Mouse (Mus musculus): ENCODE results near the gene Aifm3. TPM values are rescaled to one million over a fixed set of nuclear protein-coding genes. Genes with fewer than 3 reads are reported as not detected.
"Not testable (repeated sequence)": the region's sequence is repeated elsewhere in the genome, so short reads cannot be mapped to it uniquely, and the experiment has no call there.

Aifm3 gene
- polyA plus RNA-seq, 1 experiment = not detected

GRCm38 (mm10) chr16:17530640-17531288, 41.4 kb downstream of the Aifm3 start, which contains the start of gene Thap7:
Gene Thap7 (minus strand): TSS chr16:17531136.
- Histone ChIP-seq H3K4me1 (ENCODE audit: control insufficient read depth) (peaks cover 28% of the 10 kb centered on the region), H3K27me3 (ENCODE audit: control insufficient read depth) (no peaks in the 10 kb centered on the region), H3K9me3 (ENCODE audit: control insufficient read depth, low read length) (no peaks in the 10 kb centered on the region), H3K4me3 (replicated peaks) (peak within 1 kb of the TSS; percentile 72), H3K36me3 (ENCODE audit: control insufficient read depth) (peaks cover 38% of the 10 kb centered on the region)
- TF ChIP-seq TAL1 (IDR thresholded peaks at IDR 0.05; ENCODE audit: low read length) = no peak

- H3K4me3 ChIP-seq (replicated peaks) = no peak overlapping the region
- H3K9me3 ChIP-seq (ENCODE audit: control insufficient read depth, low read length) = peaks cover 2% of the 10 kb centered on the region; the same call in 1 of the 2 replicates
- no peak for TF ChIP-seq GATA1 (IDR thresholded peaks at IDR 0.05; ENCODE audit: low read length)
- no peak for TF ChIP-seq TAL1 (IDR thresholded peaks at IDR 0.05; ENCODE audit: low read length)
- H3K27me3 ChIP-seq (ENCODE audit: control insufficient read depth) = peaks cover 3% of the 10 kb centered on the region; the same call in 1 of the 2 replicates
- H3K4me1 ChIP-seq (ENCODE audit: control insufficient read depth) = peaks cover 28% of the 10 kb centered on the region
- peaks cover 23% of the 10 kb centered on the region for H3K36me3 ChIP-seq (ENCODE audit: control insufficient read depth)
Observed at GRCm38 (mm10) chr16:17532271-17532670, 42.9 kb downstream of the Aifm3 start.

- Histone ChIP-seq H3K4me1 (ENCODE audit: control insufficient read depth) (peaks cover 28% of the 10 kb centered on the region), H3K4me3 (replicated peaks) (no peak overlapping the region), H3K9me3 (ENCODE audit: control insufficient read depth, low read length) (peaks cover 2% of the 10 kb centered on the region; the same call in 1 of the 2 replicates), H3K36me3 (ENCODE audit: control insufficient read depth) (peaks cover 18% of the 10 kb centered on the region), H3K27me3 (ENCODE audit: control insufficient read depth) (peaks cover 3% of the 10 kb centered on the region; the same call in 1 of the 2 replicates)
- TF ChIP-seq TAL1 (IDR thresholded peaks at IDR 0.05; ENCODE audit: low read length) (no peak), GATA1 (IDR thresholded peaks at IDR 0.05; ENCODE audit: low read length) (no peak)
Observed at GRCm38 (mm10) chr16:17532676-17533329, 43.4 kb downstream of the Aifm3 start.

- H3K27me3 ChIP-seq (ENCODE audit: control insufficient read depth) = peaks cover 15% of the 10 kb centered on the region
- no peak overlapping the region for H3K4me3 ChIP-seq (replicated peaks)
- H3K9me3 ChIP-seq (ENCODE audit: control insufficient read depth, low read length) = peaks cover 2% of the 10 kb centered on the region; the same call in 1 of the 2 replicates
- TF ChIP-seq GATA1 (IDR thresholded peaks at IDR 0.05; ENCODE audit: low read length) (no peak), TAL1 (IDR thresholded peaks at IDR 0.05; ENCODE audit: low read length) (no peak)
- peaks cover 5% of the 10 kb centered on the region for H3K4me1 ChIP-seq (ENCODE audit: control insufficient read depth)
- no peaks in the 10 kb centered on the region for H3K36me3 ChIP-seq (ENCODE audit: control insufficient read depth)
Observed at GRCm38 (mm10) chr16:17536584-17536983, 47.2 kb downstream of the Aifm3 start.

- H3K4me1 ChIP-seq (ENCODE audit: control insufficient read depth) = no peaks in the 10 kb centered on the region
- H3K36me3 ChIP-seq (ENCODE audit: control insufficient read depth) = no peaks in the 10 kb centered on the region
- no peak overlapping the region for H3K4me3 ChIP-seq (replicated peaks)
- peaks cover 28% of the 10 kb centered on the region for H3K27me3 ChIP-seq (ENCODE audit: control insufficient read depth)
- TF ChIP-seq GATA1 (IDR thresholded peaks at IDR 0.05; ENCODE audit: low read length) (no peak), TAL1 (IDR thresholded peaks at IDR 0.05; ENCODE audit: low read length) (no peak)
- peaks cover 2% of the 10 kb centered on the region; the same call in 1 of the 2 replicates for H3K9me3 ChIP-seq (ENCODE audit: control insufficient read depth, low read length)
Observed at GRCm38 (mm10) chr16:17542632-17543031, 53.2 kb downstream of the Aifm3 start.

- H3K27me3 ChIP-seq (ENCODE audit: control insufficient read depth) = no peaks in the 10 kb centered on the region; the same call in 1 of the 2 replicates
- H3K4me3 ChIP-seq (replicated peaks) = no peak overlapping the region
- peaks cover 29% of the 10 kb centered on the region for H3K4me1 ChIP-seq (ENCODE audit: control insufficient read depth)
- TF ChIP-seq TAL1 (IDR thresholded peaks at IDR 0.05; ENCODE audit: low read length) (no peak), GATA1 (IDR thresholded peaks at IDR 0.05; ENCODE audit: low read length) (no peak)
- H3K9me3 ChIP-seq (ENCODE audit: control insufficient read depth, low read length) = no peaks in the 10 kb centered on the region
- H3K36me3 ChIP-seq (ENCODE audit: control insufficient read depth) = no peaks in the 10 kb centered on the region
Observed at GRCm38 (mm10) chr16:17552837-17553236, 63.4 kb downstream of the Aifm3 start.

GRCm38 (mm10) chr16:17553910-17554685, 64.7 kb downstream of the Aifm3 start:
- Histone ChIP-seq H3K9me3 (ENCODE audit: control insufficient read depth, low read length) (no peaks in the 10 kb centered on the region), H3K4me1 (ENCODE audit: control insufficient read depth) (peaks cover 41% of the 10 kb centered on the region), H3K4me3 (replicated peaks) (peak overlapping the region; percentile 58), H3K36me3 (ENCODE audit: control insufficient read depth) (no peaks in the 10 kb centered on the region), H3K27me3 (ENCODE audit: control insufficient read depth) (peaks cover 10% of the 10 kb centered on the region)
- no peak for TF ChIP-seq TAL1 (IDR thresholded peaks at IDR 0.05; ENCODE audit: low read length)
- no peak for TF ChIP-seq GATA1 (IDR thresholded peaks at IDR 0.05; ENCODE audit: low read length)

- H3K9me3 ChIP-seq (ENCODE audit: control insufficient read depth, low read length); H3K36me3 ChIP-seq (ENCODE audit: control insufficient read depth): not testable (repeated sequence)
- TF ChIP-seq GATA1 (IDR thresholded peaks at IDR 0.05; ENCODE audit: low read length) = peak; percentile 50; the same call in 1 of the 2 replicates
- H3K27me3 ChIP-seq (ENCODE audit: control insufficient read depth) = peaks cover 16% of the 10 kb centered on the region
- H3K4me1 ChIP-seq (ENCODE audit: control insufficient read depth) = peaks cover 43% of the 10 kb centered on the region
- peak overlapping the region; percentile 58 for H3K4me3 ChIP-seq (replicated peaks)
Observed at GRCm38 (mm10) chr16:17554702-17555101, 65.3 kb downstream of the Aifm3 start.

GRCm38 (mm10) chr16:17556180-17556579, 66.8 kb downstream of the Aifm3 start:
- H3K4me3 ChIP-seq (replicated peaks) = no peak overlapping the region
- TF ChIP-seq GATA1 (IDR thresholded peaks at IDR 0.05; ENCODE audit: low read length) (no peak), TAL1 (IDR thresholded peaks at IDR 0.05; ENCODE audit: low read length) (no peak)
- H3K36me3 ChIP-seq (ENCODE audit: control insufficient read depth) = no peaks in the 10 kb centered on the region
- H3K4me1 ChIP-seq (ENCODE audit: control insufficient read depth) = peaks cover 46% of the 10 kb centered on the region
- no peaks in the 10 kb centered on the region for H3K9me3 ChIP-seq (ENCODE audit: control insufficient read depth, low read length)
- H3K27me3 ChIP-seq (ENCODE audit: control insufficient read depth) = peaks cover 31% of the 10 kb centered on the region

All from erythroblast, embryonic 14.5 days (primary cell).